Mouse (Mus musculus) intestine, postnatal 0 days (tissue): Measurements from ENCODE around the gene Pck2. TPM values are rescaled to one million over a fixed set of nuclear protein-coding genes. Genes with fewer than 3 reads are reported as not detected.

ENCODE experiments used
- ATAC-seq: fragments of 200-750 bp; cut with Nextera tagmentation; 2 replicates; pipeline ENCODE4 v1.8.0; 2017; ENCODE audit warnings: mild to moderate bottlenecking, moderate TSS enrichment, moderate library complexity
- H3K27ac ChIP-seq: fragments of 300-500 bp; sonication (generic); 2 replicates; pipeline ENCODE4 v1.5.1; 2014; ENCODE audit warnings: mild to moderate bottlenecking, low read depth, low read length, moderate library complexity
- H3K27me3 ChIP-seq: fragments of 300-500 bp; sonication (generic); replicated peaks from 2 replicates; pipeline ENCODE4 v1.6.1; 2014; ENCODE audit warnings: low read length, mixed read lengths; ENCODE audit not compliant: control insufficient read depth, insufficient read depth
- H3K36me3 ChIP-seq: fragments of 300-500 bp; sonication (generic); 2 replicates; pipeline ENCODE4 v1.6.1; 2014; ENCODE audit warnings: mild to moderate bottlenecking, moderate library complexity; ENCODE audit not compliant: control insufficient read depth, insufficient read depth
- H3K4me1 ChIP-seq: fragments of 300-500 bp; sonication (generic); replicated peaks from 2 replicates; pipeline ENCODE4 v1.6.1; 2014; ENCODE audit warnings: antibody characterized with exemption, low read length, mixed read lengths; ENCODE audit not compliant: control insufficient read depth, insufficient read depth
- H3K4me2 ChIP-seq: fragments of 300-500 bp; sonication (generic); replicated peaks from 2 replicates; pipeline ENCODE4 v1.6.1; 2014; ENCODE audit warnings: low read depth, mild to moderate bottlenecking, moderate library complexity
- H3K4me3 ChIP-seq: fragments of 300-500 bp; sonication (generic); 2 replicates; pipeline ENCODE4 v1.5.1; 2014; ENCODE audit warnings: low read depth, low read length
- H3K9ac ChIP-seq: fragments of 300-500 bp; sonication (generic); 2 replicates; pipeline ENCODE4 v1.6.1; 2014; ENCODE audit warnings: mild to moderate bottlenecking, low read depth, low read length
- H3K9me3 ChIP-seq: fragments of 300-500 bp; sonication (generic); 2 replicates; pipeline ENCODE4 v1.6.1; 2016; ENCODE audit warnings: mixed run types; ENCODE audit not compliant: control insufficient read depth
- CTCF ChIP-seq: sonication (generic); IDR thresholded peaks from 2 replicates; pipeline ENCODE4 v1.5.1; 2016; ENCODE audit warnings: low read depth, mild to moderate bottlenecking, control low read depth, antibody characterized with exemption, moderate library complexity
- WGBS: fragments of 180-500 bp; shearing (Covaris S2); extraction: QIAGEN DNeasy Blood & Tissue Kit; methylation state at CpG from one replicate; pipeline ENCODE4 v1.1.7; 2014; 5-methylcytosine and 5-hydroxymethylcytosine counted together
- polyA plus RNA-seq: library from polyadenylated mRNA; unstranded; fragments of >200 nt; fragmentation: Nextera tagmentation; extraction: Ambion mirVana; gene quantifications from 2 replicates; pipeline ENCODE4 v1.2.1, GENCODE M21; 2015

Gene Pck2
- polyA plus RNA-seq, 1 experiment from 2014 or later = 17.6 TPM

GRCm38 (mm10) chr14:55589771-55590448 lies 49.8 kb downstream of the Pck2 start:
- peaks cover 6% of the 10 kb centered on the region; the same call in 1 of the 2 replicates for H3K4me1 ChIP-seq
- no peak for TF ChIP-seq CTCF
- 65% methylated on average over 11 of the region's 11 CpGs for WGBS
- no peak for ATAC-seq
- H3K27ac ChIP-seq = peak overlapping the region; percentile 90
- peaks cover 30% of the 10 kb centered on the region for H3K36me3 ChIP-seq
- no peaks in the 10 kb centered on the region for H3K9me3 ChIP-seq
- no peaks in the 10 kb centered on the region for H3K27me3 ChIP-seq
- H3K4me3 ChIP-seq = peak overlapping the region; percentile 94
- peak overlapping the region; percentile 67 for H3K9ac ChIP-seq
- peak overlapping the region; percentile 90 for H3K4me2 ChIP-seq

- peaks cover 39% of the 10 kb centered on the region for H3K36me3 ChIP-seq
- H3K4me2 ChIP-seq = peak within 1 kb of the TSS; percentile 90
- under 1% methylated on average over 22 of the region's 22 CpGs for WGBS
- H3K9me3 ChIP-seq = no peaks in the 10 kb centered on the region
- 0 out of 2 replicates have a peak, but pooled peaks have one; percentile 4 for TF ChIP-seq CTCF
- H3K27me3 ChIP-seq = no peaks in the 10 kb centered on the region
- H3K9ac ChIP-seq = peak within 1 kb of the TSS; percentile 86
- ATAC-seq = peak; percentile 91
- H3K27ac ChIP-seq = peak within 1 kb of the TSS; percentile 90
- peak within 1 kb of the TSS; percentile 94 for H3K4me3 ChIP-seq
- peaks cover 6% of the 10 kb centered on the region; the same call in 1 of the 2 replicates for H3K4me1 ChIP-seq
Observed at GRCm38 (mm10) chr14:55590748-55591330, 50.8 kb downstream of the Pck2 start, which contains the start of gene Psme2. Gene Psme2, minus strand, starts transcription at chr14:55591113.

GRCm38 (mm10) chr14:55591331-55591891 lies 51.3 kb downstream of the Pck2 start, which contains the start of gene Rnf31:
Gene Rnf31, plus strand, starts transcription at chr14:55591708.
- Histone ChIP-seq H3K4me1 (peaks cover 6% of the 10 kb centered on the region; the same call in 1 of the 2 replicates), H3K9ac (peak within 1 kb of the TSS; percentile 86), H3K27me3 (no peaks in the 10 kb centered on the region), H3K36me3 (peaks cover 45% of the 10 kb centered on the region), H3K27ac (peak within 1 kb of the TSS; percentile 90), H3K4me3 (peak within 1 kb of the TSS; percentile 94), H3K9me3 (no peaks in the 10 kb centered on the region), H3K4me2 (peak within 1 kb of the TSS; percentile 90)
- no peak for TF ChIP-seq CTCF
- under 1% methylated on average over 33 of the region's 33 CpGs for WGBS
- peak; percentile 90 for ATAC-seq

- no peaks in the 10 kb centered on the region for H3K27me3 ChIP-seq
- WGBS = 2% methylated on average over 16 of the region's 16 CpGs
- H3K9ac ChIP-seq = peak overlapping the region; percentile 86
- TF ChIP-seq CTCF = no peak
- peaks cover 47% of the 10 kb centered on the region for H3K36me3 ChIP-seq
- peak overlapping the region; percentile 94 for H3K4me3 ChIP-seq
- H3K4me2 ChIP-seq = peak overlapping the region; percentile 90
- H3K27ac ChIP-seq = peak overlapping the region; percentile 90
- no peak for ATAC-seq
- H3K4me1 ChIP-seq = peaks cover 6% of the 10 kb centered on the region; the same call in 1 of the 2 replicates
- H3K9me3 ChIP-seq = no peaks in the 10 kb centered on the region
Observed at GRCm38 (mm10) chr14:55592226-55592625, 52.2 kb downstream of the Pck2 start.

GRCm38 (mm10) chr14:55596036-55596690 lies 56.1 kb downstream of the Pck2 start:
- H3K36me3 ChIP-seq = peaks cover 63% of the 10 kb centered on the region
- H3K9me3 ChIP-seq = no peaks in the 10 kb centered on the region
- H3K4me2 ChIP-seq = no peak overlapping the region
- H3K27ac ChIP-seq = 0 out of 2 replicates have a peak overlapping the region, but pooled peaks have one; percentile 21
- no peak overlapping the region for H3K9ac ChIP-seq
- H3K4me3 ChIP-seq = no peak overlapping the region
- H3K4me1 ChIP-seq = peaks cover 6% of the 10 kb centered on the region; the same call in 1 of the 2 replicates
- ATAC-seq = no peak
- no peaks in the 10 kb centered on the region for H3K27me3 ChIP-seq
- WGBS = 85% methylated on average over 13 of the region's 13 CpGs
- TF ChIP-seq CTCF = no peak
